Mouse (Mus musculus) embryonic facial prominence, embryonic 10.5 days (tissue): ENCODE results near the gene Hpca. TPM values are rescaled to one million over a fixed set of nuclear protein-coding genes. Genes with fewer than 3 reads are reported as not detected.

Source experiments
- DNase-seq: peaks from one replicate; pipeline ENCODE4 v3.0.0-alpha.2; 2017; ENCODE audit warnings: low spot score
- H3K27ac ChIP-seq: fragments of 300-500 bp; sonication (generic); replicated peaks from 2 replicates; pipeline ENCODE4 v1.5.1; 2016; ENCODE audit warnings: mild to moderate bottlenecking
- H3K27me3 ChIP-seq: fragments of 300-500 bp; sonication (generic); replicated peaks from 2 replicates; pipeline ENCODE4 v1.6.1; 2016; ENCODE audit warnings: low read depth, mild to moderate bottlenecking; ENCODE audit not compliant: poor library complexity, severe bottlenecking
- H3K36me3 ChIP-seq: fragments of 300-500 bp; sonication (generic); replicated peaks from 2 replicates; pipeline ENCODE4 v1.6.1; 2016; ENCODE audit warnings: mild to moderate bottlenecking, moderate library complexity
- H3K4me1 ChIP-seq: fragments of 300-500 bp; sonication (generic); 2 replicates; pipeline ENCODE4 v1.6.1; 2016
- H3K4me3 ChIP-seq: fragments of 300-500 bp; sonication (generic); 2 replicates; pipeline ENCODE4 v1.5.1; 2016; ENCODE audit warnings: mild to moderate bottlenecking, moderate library complexity
- H3K9me3 ChIP-seq: fragments of 300-500 bp; sonication (generic); 2 replicates; pipeline ENCODE4 v1.6.1; 2016; ENCODE audit warnings: mild to moderate bottlenecking
- WGBS: fragments of 180-500 bp; shearing (Covaris S2); methylation state at CpG from one replicate; pipeline ENCODE4 v1.1.7; 2016; 5-methylcytosine and 5-hydroxymethylcytosine counted together
- polyA plus RNA-seq: library from polyadenylated mRNA; unstranded; fragments of >200 nt; fragmentation: Nextera tagmentation; extraction: Ambion mirVana; gene quantifications from 2 replicates; pipeline ENCODE4 v1.2.1, GENCODE M21; 2016

Gene Hpca
- 0.66 and 1.8 TPM in 2 replicates for polyA plus RNA-seq

DNA sequence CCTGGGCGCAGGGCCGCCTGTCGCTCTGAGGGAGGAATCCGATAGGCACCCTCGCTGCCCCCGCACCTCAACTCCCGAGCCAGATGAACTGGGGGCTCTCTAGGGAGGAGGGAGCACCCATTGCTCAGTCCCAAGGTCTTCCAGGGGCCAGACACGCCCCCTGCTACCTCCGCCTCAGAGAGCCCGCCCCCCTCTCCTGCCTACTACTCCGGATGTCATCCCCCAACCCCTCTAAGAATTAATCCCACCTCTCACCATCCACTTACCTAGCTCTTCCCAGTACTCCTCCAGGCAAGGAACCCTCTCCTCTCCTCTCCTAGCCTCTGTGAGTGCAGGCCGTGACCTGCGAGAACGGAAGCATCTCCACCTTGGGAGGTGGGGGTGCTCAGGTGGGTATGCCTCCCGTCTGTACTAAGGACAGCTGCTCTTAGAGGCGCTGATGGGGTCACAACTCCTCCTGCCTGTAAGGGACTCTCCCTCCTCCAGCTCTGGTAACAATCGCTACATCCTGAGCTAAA, at the start of gene Hpca:
Gene Hpca, minus strand, starts transcription at position 468 of the 518 bp plus-strand sequence.
- H3K4me3 ChIP-seq, result peak within 1 kb of the TSS; percentile 62
- H3K36me3 ChIP-seq, result no peaks in the 10 kb centered on the region
- no peak within 1 kb of the TSS for H3K27ac ChIP-seq
- H3K27me3 ChIP-seq, result peaks cover 89% of the 10 kb centered on the region
- peaks cover 36% of the 10 kb centered on the region for H3K4me1 ChIP-seq
- DNase-seq, result peak; percentile 29
- 2% methylated on average over 17 of the region's 17 CpGs for WGBS
- H3K9me3 ChIP-seq, result no peaks in the 10 kb centered on the region

DNA sequence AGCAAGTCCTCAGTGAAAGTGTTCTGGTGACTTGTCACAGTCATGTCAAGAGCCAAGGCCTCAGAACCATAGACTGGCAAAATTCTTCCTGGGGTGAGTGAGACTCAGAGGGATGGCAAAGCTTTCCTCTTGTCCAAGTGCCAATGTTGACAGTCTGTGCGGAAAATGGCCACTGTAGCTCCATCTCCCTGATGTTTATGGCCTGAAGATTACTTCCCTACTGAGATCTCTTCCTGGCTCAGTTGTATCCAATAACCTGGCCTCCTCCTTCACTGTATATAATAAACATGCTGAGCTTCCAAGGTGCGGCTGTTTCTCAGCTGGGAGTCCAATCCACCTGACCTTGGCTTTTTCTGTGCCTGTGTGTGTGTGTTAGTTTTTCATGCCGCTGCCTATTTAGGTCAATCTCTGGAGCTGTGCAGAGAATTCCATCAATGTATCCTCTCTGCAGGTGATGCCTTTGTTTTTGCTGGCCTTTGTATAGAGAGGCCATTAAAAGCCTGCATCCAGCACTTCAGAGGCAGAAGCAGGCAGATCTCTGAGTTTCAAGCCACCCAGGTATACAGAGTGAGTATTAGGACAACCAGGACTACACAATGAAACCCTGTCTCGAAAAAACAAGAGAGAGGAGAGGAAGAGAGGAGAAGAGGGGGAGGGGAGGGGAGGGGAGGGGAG, 39.9 kb upstream of the Hpca start:
- peaks cover 96% of the 10 kb centered on the region for H3K36me3 ChIP-seq
- WGBS, result 88% methylated on average over 4 of the region's 4 CpGs
- H3K4me3 ChIP-seq, result no peak overlapping the region
- no peaks in the 10 kb centered on the region for H3K4me1 ChIP-seq
- DNase-seq, result no peak
- no peaks in the 10 kb centered on the region for H3K9me3 ChIP-seq
- H3K27me3 ChIP-seq, result no peaks in the 10 kb centered on the region
- H3K27ac ChIP-seq, result no peak overlapping the region

DNA sequence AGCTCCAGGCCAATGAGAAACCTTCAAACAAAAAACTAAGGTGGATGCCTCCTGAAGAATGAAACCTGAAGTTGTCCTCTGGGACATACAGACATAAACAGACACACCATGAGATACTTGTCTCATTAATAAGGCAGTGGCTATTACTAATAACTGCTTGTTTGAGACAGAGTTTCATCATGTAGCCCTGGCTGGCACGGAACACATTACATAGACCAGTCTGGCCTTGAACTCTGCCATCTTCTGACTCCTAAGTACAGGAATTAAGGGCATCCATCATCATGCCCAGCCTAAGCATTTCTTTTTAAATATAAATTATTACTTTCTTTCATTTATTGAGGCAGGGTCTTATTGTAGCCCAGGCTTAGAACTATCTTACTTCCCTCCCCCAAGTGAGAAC, 39.2 kb upstream of the Hpca start:
- H3K36me3 ChIP-seq, result peaks cover 95% of the 10 kb centered on the region
- DNase-seq, result no peak
- H3K27ac ChIP-seq, result no peak overlapping the region
- H3K27me3 ChIP-seq, result no peaks in the 10 kb centered on the region
- no peak overlapping the region for H3K4me3 ChIP-seq
- 97% methylated on average over 1 of the region's 1 CpGs for WGBS
- H3K9me3 ChIP-seq, result no peaks in the 10 kb centered on the region
- no peaks in the 10 kb centered on the region for H3K4me1 ChIP-seq

DNA sequence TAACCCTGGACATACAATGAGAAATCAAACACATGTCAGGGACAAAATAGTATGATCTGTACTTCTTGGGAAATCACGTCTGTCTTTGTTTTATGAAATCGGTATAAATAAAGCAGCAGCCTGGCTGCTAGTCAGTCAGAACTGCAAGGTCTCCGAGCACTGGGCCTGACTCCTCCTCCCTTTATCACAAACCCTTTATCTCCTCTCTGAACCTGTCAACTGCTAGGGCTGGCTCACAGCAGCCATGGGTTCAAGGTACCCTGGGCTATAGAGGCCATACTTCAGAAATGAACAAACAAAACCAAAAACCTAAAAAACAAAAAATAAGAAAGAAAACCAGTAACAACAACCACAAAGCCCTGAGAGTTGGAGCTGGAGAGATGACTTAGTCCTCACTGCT, 36.7 kb upstream of the Hpca start:
- Histone ChIP-seq H3K27ac (no peak overlapping the region), H3K4me3 (no peak overlapping the region), H3K9me3 (no peaks in the 10 kb centered on the region), H3K4me1 (no peaks in the 10 kb centered on the region), H3K27me3 (no peaks in the 10 kb centered on the region), H3K36me3 (peaks cover 95% of the 10 kb centered on the region)
- DNase-seq, result no peak
- 84% methylated on average over 3 of the region's 3 CpGs for WGBS

DNA sequence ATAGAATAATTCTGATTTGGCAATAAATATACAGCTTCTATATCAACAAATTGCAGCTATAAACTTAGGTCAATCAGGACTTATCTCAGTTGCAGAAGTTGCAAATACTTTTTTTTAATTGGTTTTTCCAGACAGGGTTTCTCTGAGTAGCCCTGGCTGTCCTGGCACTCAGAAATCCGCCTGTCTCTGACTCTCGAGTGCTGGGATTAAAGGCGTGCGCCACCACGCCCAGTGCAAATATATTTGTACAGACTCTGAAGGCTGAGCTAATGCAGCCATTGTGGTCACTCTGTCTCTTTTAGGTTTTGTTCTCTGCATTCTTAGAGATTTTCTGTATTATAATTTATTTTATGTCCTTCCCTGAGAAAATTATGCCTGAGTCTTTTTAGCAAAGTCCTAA, 35.7 kb upstream of the Hpca start:
- Histone ChIP-seq H3K27ac (no peak overlapping the region), H3K36me3 (peaks cover 95% of the 10 kb centered on the region), H3K4me1 (no peaks in the 10 kb centered on the region), H3K27me3 (no peaks in the 10 kb centered on the region), H3K4me3 (no peak overlapping the region), H3K9me3 (no peaks in the 10 kb centered on the region)
- DNase-seq, result no peak
- 83% methylated on average over 5 of the region's 5 CpGs for WGBS

DNA sequence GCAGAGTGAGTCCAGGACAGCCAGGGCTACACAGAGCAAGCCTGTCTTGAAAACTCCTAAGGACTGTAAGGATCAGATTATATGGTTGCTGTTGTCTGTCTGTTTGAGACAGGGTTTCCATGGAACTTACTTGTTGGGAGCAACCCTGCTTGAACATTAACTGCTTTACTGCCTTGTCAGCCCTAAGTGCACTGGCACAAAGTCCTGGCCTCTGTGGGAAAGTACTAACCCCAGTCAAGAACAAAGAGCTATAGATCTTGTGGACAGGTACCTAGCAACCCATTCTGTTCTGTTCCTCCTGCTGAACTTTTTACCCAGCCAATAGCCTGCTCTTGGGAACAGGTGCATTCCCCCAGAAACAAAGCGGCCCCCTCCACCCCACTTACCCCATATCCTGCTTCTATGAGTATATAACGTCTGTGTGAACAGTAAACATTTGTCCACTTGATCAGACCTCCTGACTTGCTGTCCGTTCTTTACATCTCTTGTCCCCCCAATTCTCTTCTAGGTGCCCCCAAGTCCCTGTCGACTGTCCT, 29.5 kb upstream of the Hpca start:
- 86% methylated on average over 4 of the region's 4 CpGs for WGBS
- no peak for DNase-seq
- peaks cover 93% of the 10 kb centered on the region for H3K36me3 ChIP-seq
- H3K9me3 ChIP-seq, result no peaks in the 10 kb centered on the region
- H3K4me1 ChIP-seq, result no peaks in the 10 kb centered on the region
- H3K4me3 ChIP-seq, result no peak overlapping the region
- H3K27ac ChIP-seq, result no peak overlapping the region
- H3K27me3 ChIP-seq, result no peaks in the 10 kb centered on the region

DNA sequence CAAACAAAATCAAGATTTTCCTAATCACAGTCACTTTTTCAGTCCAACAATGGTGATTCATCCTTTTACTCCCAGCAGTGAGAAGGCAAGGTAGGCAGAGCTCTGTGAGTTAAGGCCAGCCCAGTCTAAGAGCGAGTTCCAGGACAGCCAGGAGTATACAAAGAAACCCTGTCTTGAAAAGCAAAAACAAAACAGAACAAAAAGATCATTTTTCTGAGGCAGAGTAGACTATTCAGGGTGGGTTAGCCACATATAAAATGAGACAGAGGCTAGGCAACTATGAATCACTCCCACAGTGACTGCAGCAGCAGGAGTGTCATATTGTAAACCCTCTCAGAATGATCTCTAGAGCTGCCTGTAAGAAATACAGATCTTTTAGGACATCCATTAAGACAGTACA, 27.5 kb upstream of the Hpca start:
- DNase-seq, result no peak
- Histone ChIP-seq H3K4me3 (no peak overlapping the region), H3K27me3 (no peaks in the 10 kb centered on the region), H3K36me3 (peaks cover 81% of the 10 kb centered on the region), H3K27ac (no peak overlapping the region), H3K4me1 (peaks cover 7% of the 10 kb centered on the region), H3K9me3 (no peaks in the 10 kb centered on the region)
- 88% methylated on average over 1 of the region's 1 CpGs for WGBS

DNA sequence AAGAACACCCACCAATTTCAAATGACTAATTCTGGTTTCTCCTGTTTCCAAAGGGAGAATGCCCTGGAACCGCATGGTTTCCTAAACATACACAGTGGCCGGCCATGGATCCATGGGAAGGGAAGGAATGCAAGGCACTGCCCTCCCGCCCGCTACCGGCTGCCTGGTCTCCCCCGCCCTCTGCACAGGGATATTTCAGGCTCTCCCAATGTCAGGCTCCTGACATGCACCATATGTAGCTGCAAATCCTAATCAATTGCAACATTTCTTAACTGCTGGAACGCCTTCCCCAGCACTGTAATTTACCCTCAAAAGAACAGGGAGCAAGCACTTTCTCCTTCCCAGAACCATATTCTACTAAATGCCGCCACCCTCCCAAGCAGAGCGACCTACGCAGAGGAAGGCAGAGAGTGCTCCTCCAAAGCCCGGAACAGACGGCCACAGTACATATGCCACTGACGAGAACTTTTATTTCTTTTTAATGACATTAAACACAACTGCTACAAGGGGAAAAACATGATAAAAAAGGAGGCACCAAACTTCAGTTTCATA, 25.8 kb upstream of the Hpca start:
- Histone ChIP-seq H3K36me3 (peaks cover 75% of the 10 kb centered on the region), H3K4me3 (no peak overlapping the region), H3K27me3 (no peaks in the 10 kb centered on the region), H3K27ac (no peak overlapping the region), H3K4me1 (peaks cover 14% of the 10 kb centered on the region), H3K9me3 (no peaks in the 10 kb centered on the region)
- DNase-seq, result no peak
- WGBS, result 91% methylated on average over 13 of the region's 13 CpGs

DNA sequence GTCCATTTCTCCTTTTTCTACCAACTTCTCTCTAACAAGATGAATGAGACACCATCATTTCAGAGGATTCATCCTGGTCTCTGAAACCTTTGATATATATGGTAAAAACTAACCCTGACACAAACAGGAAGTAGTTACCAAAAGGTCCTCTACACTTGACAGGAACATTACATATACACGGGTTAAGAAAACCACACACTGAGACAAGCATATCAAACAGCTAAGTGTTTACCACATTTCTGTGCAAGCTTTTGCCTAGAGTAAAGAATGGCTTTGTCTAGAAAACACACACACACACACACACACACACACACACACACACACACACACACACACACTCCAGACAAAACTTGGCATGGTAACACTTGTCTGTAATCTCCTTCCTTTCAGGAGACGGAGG, 24.6 kb upstream of the Hpca start:
- Histone ChIP-seq H3K4me1 (peaks cover 14% of the 10 kb centered on the region), H3K27ac (no peak overlapping the region), H3K4me3 (no peak overlapping the region), H3K27me3 (no peaks in the 10 kb centered on the region), H3K36me3 (peaks cover 65% of the 10 kb centered on the region), H3K9me3 (no peaks in the 10 kb centered on the region)
- no peak for DNase-seq
- WGBS, result 85% methylated on average over 2 of the region's 2 CpGs

DNA sequence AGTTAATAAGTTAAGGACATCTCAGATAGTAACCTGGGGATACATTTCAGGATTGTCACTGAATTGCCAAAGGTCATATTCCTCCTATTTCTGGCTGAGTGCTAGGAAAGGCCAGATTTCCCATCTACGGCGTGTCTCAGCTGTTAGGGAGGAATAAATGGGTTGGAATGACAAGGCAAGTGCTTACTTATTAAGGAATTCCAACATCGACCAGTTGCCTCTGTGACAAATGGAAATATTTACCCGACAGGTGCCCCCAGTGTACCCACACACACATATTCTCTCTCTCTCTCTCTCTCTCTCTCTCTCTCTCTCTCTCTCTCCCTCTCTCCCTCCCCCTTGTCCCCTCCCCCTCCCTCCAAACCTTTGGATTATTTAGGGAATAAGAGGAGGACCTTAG, 24.1 kb upstream of the Hpca start:
- Histone ChIP-seq H3K36me3 (peaks cover 61% of the 10 kb centered on the region), H3K9me3 (no peaks in the 10 kb centered on the region), H3K4me1 (peaks cover 14% of the 10 kb centered on the region), H3K27ac (no peak overlapping the region), H3K27me3 (no peaks in the 10 kb centered on the region), H3K4me3 (no peak overlapping the region)
- no peak for DNase-seq
- WGBS, result 80% methylated on average over 4 of the region's 4 CpGs

DNA sequence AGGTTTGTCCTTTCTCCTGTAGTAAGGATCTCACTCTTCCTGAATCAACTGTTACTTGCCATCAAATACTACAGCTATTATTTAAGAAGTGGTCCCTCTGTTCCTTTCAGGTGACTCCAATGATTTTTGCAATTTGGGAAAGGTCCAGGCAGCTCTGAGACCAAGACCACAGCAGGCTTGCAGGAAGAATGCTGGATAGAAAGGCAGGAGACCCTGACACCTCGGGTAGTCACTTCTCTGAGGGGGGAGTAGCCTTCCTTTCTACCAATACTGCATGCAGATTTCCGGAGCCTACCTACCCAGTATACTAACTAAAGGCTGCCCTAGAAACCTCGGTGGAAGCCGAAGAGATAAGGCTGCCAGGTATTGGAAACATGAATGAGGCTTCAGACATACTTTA, 23.6 kb upstream of the Hpca start:
- no peak overlapping the region for H3K27ac ChIP-seq
- H3K9me3 ChIP-seq, result no peaks in the 10 kb centered on the region
- H3K4me1 ChIP-seq, result peaks cover 14% of the 10 kb centered on the region
- no peak overlapping the region for H3K4me3 ChIP-seq
- H3K27me3 ChIP-seq, result no peaks in the 10 kb centered on the region
- H3K36me3 ChIP-seq, result peaks cover 55% of the 10 kb centered on the region
- 74% methylated on average over 4 of the region's 4 CpGs for WGBS
- no peak for DNase-seq

DNA sequence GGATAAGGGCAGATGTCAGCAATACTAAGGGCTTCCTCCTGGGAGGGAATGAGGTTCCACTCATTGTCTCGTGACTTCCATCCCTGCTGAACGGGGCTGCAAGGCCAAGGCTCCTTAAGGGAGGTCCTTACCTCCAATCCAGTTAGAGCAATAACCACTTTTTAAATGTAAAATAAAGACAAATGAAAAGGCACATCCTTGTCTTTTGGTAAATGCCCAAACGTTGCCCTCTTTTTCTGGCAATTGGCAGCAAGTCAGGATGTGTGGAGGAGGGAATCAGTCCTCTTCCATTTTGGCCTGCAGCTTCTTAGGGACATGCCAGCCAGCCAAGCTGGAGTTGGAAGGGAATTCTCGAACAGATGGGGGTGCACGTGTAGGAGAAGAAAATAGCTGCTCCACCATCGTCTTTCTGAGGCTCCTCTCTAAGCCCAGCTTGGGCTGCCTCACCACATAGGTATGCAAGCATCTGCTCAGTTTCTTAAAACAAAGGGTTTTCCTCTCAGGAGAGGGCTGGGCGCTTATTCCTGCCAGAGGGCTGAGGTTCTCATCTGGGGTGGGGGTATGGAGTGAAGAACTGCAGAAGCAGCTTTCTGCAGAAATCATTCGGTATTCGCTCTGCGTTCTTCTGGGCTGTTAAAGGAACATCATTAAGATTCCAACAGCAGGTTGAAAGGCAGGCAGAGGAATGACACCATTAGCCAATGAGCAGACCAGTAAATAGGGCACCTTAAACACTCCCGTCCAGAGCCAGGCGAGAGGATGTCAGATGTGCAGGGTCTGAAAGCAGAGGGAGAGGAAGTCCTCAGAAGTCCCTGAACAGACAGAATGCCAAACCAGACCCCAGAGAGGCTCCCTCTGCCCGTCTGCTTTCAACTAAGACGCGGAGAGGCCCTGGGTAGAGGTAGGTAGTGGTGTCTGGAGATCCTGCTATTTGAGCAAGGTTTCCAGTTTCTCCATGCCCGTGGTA, 22.8 kb upstream of the Hpca start:
- H3K27ac ChIP-seq, result 0 out of 2 replicates have a peak overlapping the region, but pooled peaks have one; percentile 6
- peaks cover 14% of the 10 kb centered on the region for H3K4me1 ChIP-seq
- H3K4me3 ChIP-seq, result no peak overlapping the region
- WGBS, result 69% methylated on average over 16 of the region's 16 CpGs
- DNase-seq, result no peak
- peaks cover 48% of the 10 kb centered on the region for H3K36me3 ChIP-seq
- H3K9me3 ChIP-seq, result no peaks in the 10 kb centered on the region
- peaks cover 5% of the 10 kb centered on the region for H3K27me3 ChIP-seq
